Mouse (Mus musculus) olfactory bulb, adult 2 months (tissue): ENCODE measurements around the gene Spint2. TPM values are rescaled to one million over a fixed set of nuclear protein-coding genes. Genes with fewer than 3 reads are reported as not detected.
"Not testable (repeated sequence)": the region's sequence is repeated elsewhere in the genome, so short reads cannot be mapped to it uniquely, and the experiment has no call there.

ENCODE experiments used
- H3K27ac ChIP-seq: fragments of 200-500 bp; 2 replicates; pipeline ENCODE4 v1.5.1; 2012; ENCODE audit warnings: low read depth, low read length; ENCODE audit not compliant: insufficient read depth
- H3K4me1 ChIP-seq: fragments of 200-500 bp; 2 replicates; pipeline ENCODE4 v1.6.1; 2012; ENCODE audit warnings: low read length; ENCODE audit not compliant: control insufficient read depth, insufficient read depth
- H3K4me3 ChIP-seq: fragments of 200-500 bp; 2 replicates; pipeline ENCODE4 v1.5.1; 2012; ENCODE audit warnings: mild to moderate bottlenecking, low read depth, low read length, moderate library complexity; ENCODE audit not compliant: insufficient read depth
- CTCF ChIP-seq: fragments of 200-500 bp; IDR thresholded peaks from 2 replicates; pipeline ENCODE4 v1.5.1; 2012; ENCODE audit warnings: low read depth, mild to moderate bottlenecking, low read length, moderate library complexity; ENCODE audit not compliant: insufficient read depth
- POLR2A ChIP-seq: fragments of 200-500 bp; IDR thresholded peaks from 2 replicates; pipeline ENCODE4 v1.6.1; 2012; ENCODE audit warnings: mild to moderate bottlenecking, low read depth, low read length, moderate library complexity; ENCODE audit not compliant: insufficient read depth
- WGBS: fragments of 180-500 bp; shearing (Covaris S2); methylation state at CpG from one replicate; pipeline ENCODE4 v1.1.7; 2018; 5-methylcytosine and 5-hydroxymethylcytosine counted together
- polyA plus RNA-seq: library from polyadenylated mRNA; stranded (reverse); fragments of >200 nt; gene quantifications from 2 replicates; pipeline ENCODE4 v1.2.4, GENCODE M21; 2012; ENCODE audit warnings: low replicate concordance; ENCODE audit not compliant: missing spikeins, insufficient read depth, insufficient read length

The Spint2 gene
- polyA plus RNA-seq, 1 experiment, result not detected

DNA sequence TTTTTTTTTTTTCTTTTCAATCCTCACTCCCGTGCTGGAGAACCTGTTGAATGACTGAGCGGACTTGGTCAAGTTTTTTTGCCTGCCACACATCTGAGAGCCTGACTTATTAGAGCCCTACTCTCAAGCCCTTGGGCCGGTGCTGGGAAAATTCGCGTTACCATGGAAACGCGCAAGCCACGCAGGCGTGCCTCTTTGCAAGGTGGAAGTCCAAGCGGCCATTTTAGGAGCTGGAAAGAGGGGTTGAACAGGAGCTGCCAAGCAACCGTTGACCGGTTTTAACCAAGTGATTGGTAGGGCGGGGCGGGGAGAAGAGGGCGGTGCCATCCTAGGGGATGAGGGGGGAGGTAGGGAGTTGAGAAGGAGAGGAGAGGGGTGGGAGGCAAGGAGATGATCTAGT is 66.9 kb downstream of the Spint2 start:
- H3K4me3 ChIP-seq, result no peak overlapping the region
- no peak overlapping the region for H3K27ac ChIP-seq
- 56% methylated on average over 15 of the region's 15 CpGs for WGBS
- TF ChIP-seq CTCF, result no peak
- TF ChIP-seq POLR2A, result no peak
- peaks cover 21% of the 10 kb centered on the region for H3K4me1 ChIP-seq

DNA sequence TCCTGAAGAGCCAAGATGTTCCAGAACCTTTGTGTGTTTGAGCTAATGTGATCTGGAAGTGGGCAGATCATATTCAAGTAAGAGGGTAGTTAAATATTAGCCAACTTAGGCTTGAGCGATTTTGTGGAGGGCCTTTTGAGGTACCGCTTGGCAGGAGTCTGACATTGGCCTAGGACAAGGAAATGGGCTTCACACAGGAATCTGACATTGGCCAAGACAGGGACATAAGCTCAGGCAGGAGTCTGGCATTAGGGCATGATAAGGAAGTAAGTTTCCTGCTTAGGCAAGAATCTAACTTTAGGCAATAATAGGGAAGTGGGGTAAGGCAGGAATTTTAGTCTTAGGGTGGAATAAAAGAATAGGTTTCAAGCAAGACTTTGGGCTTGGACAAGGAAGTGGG is 67.5 kb downstream of the Spint2 start:
- Histone ChIP-seq H3K4me3 (no peak overlapping the region), H3K4me1 (peaks cover 21% of the 10 kb centered on the region), H3K27ac (no peak overlapping the region)
- TF ChIP-seq POLR2A (no peak), CTCF (no peak)
- WGBS, result 70% methylated on average over 2 of the region's 2 CpGs

- WGBS, result 4% methylated on average over 20 of the region's 20 CpGs
- no peak for TF ChIP-seq CTCF
- Histone ChIP-seq H3K4me1 (peaks cover 21% of the 10 kb centered on the region), H3K4me3 (peak within 1 kb of the TSS; percentile 28), H3K27ac (no peak within 1 kb of the TSS)
Measured at GRCm38 (mm10) chr7:29213675-29214082, 68.0 kb downstream of the Spint2 start, which contains the start of gene Catsperg1. Catsperg1 (minus strand) TSS chr7:29214035.

GRCm38 (mm10) chr7:29212775-29213560 is 68.7 kb downstream of the Spint2 start:
- 29% methylated on average over 40 of the region's 40 CpGs for WGBS
- peak overlapping the region; percentile 28 for H3K4me3 ChIP-seq
- H3K27ac ChIP-seq, result not testable (repeated sequence)

DNA sequence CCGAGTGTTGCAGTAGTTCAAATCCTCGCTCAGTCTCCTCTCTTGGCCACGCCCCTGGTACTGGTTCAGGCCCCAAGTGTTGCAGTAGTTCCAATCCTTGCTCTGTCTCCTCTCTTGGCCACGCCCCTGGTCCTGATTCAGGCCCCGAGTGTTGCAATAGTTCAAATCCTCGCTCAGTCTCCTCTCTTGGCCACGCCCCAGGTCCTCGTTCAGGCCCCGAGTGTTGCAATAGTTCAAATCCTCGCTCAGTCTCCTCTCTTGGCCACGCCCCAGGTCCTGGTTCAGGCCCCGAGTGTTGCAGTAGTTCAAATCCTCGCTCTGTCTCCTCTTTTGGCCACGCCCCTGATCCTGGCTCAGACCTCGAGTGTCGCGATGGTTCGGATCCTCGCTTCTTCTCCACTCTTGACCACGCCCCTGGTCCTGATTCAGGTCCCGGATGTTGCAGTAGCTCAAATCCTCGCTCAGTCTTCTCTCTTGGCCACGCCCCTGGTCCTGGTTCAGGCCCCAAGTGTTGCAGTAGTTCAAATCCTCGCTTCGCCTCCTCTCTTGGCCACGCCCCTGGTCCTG is 69.4 kb downstream of the Spint2 start:
- TF ChIP-seq CTCF (no peak), POLR2A (no peak)
- H3K4me1 ChIP-seq, result peaks cover 21% of the 10 kb centered on the region
- H3K27ac ChIP-seq, result no peak overlapping the region
- 32% methylated on average over 26 of the region's 26 CpGs for WGBS
- no peak overlapping the region for H3K4me3 ChIP-seq

More at GRCm38 (mm10) chr7:29212775-29213560, 68.7 kb downstream of the Spint2 start:
- H3K4me1 ChIP-seq, result peaks cover 21% of the 10 kb centered on the region

GRCm38 (mm10) chr7:29211415-29212198 is 70.1 kb downstream of the Spint2 start:
- H3K4me1 ChIP-seq, result peaks cover 21% of the 10 kb centered on the region
- H3K27ac ChIP-seq, result no peak overlapping the region
- WGBS, result 7% methylated on average over 34 of the region's 34 CpGs
- H3K4me3 ChIP-seq, result peak overlapping the region; percentile 16
- no peak for TF ChIP-seq POLR2A

DNA sequence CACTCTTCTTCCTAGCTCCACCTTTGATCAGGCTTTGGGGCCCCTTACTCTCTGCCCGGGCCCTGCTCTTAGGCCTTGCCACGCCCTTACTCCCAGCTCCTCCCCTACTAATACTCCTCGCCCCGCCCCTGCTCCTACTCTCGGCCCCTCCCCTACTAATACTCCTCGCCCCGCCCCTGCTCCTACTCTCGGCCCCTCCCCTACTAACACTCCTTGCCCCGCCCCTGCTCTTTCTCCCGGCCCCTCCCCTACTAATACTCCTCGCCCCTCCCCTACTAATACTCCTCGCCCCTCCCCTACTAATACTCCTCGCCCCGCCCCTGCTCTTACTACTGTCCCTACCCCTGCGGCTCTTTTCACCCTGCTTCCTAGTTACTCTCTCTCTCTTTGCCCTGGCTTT is 70.7 kb downstream of the Spint2 start:
- peaks cover 21% of the 10 kb centered on the region for H3K4me1 ChIP-seq
- H3K27ac ChIP-seq, result not testable (repeated sequence)
- WGBS, result 24% methylated on average over 14 of the region's 15 CpGs
- peak overlapping the region; percentile 16 for H3K4me3 ChIP-seq

Other genes with a start within 250 kb of the Spint2 start
- gene Ryr1, start 156.7 kb downstream of the Spint2 start, polyA plus RNA-seq, result not detected in 2 replicates
- not detected in 2 replicates for gene Rasgrp4, start 147.1 kb downstream of the Spint2 start, polyA plus RNA-seq
- not detected in 2 replicates for gene Fam98c, start 125.7 kb downstream of the Spint2 start, polyA plus RNA-seq
- gene Ggn, start 111.7 kb downstream of the Spint2 start, polyA plus RNA-seq, result not detected in 2 replicates
- not detected in 2 replicates for gene Spred3, start 111.5 kb downstream of the Spint2 start, polyA plus RNA-seq
- gene Psmd8, start 101.2 kb downstream of the Spint2 start, polyA plus RNA-seq, result not detected in 2 replicates
- gene Catsperg1, start 67.9 kb downstream of the Spint2 start, polyA plus RNA-seq, result not detected in 2 replicates
- not detected in 2 replicates for gene Kcnk6, start 49.4 kb downstream of the Spint2 start, polyA plus RNA-seq
- gene Yif1b, start 43.6 kb downstream of the Spint2 start, polyA plus RNA-seq, result not detected in 2 replicates
- not detected in 2 replicates for gene 2200002D01Rik, start 33.4 kb downstream of the Spint2 start, polyA plus RNA-seq
- gene Ppp1r14a, start 7.4 kb upstream of the Spint2 start, polyA plus RNA-seq, result not detected in 2 replicates
- not detected in 2 replicates for gene Dpf1, start 22.0 kb upstream of the Spint2 start, polyA plus RNA-seq
- gene Sipa1l3, start 236.7 kb upstream of the Spint2 start, polyA plus RNA-seq, result not detected in 2 replicates